In the genomic region with DNA sequence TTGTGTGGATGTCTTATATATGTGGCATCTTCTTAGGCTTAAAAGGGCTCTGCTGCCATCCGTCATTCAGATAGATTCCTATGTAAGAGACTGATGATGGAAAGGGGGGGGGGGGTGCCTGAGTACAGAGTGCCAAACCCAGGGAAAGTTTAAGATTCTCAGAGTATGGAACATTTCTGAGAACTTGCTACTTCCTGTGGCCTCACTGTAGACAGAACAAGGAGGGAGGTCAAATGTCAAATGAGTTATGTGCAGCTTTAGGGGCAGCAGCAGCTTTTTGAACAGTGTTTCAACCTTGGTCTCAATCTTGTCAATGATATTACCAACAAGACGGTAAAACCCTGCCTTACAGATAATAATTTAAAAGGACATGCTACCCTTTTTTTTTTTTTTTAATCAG, we compare ENCODE assay signal across 12 mouse cellular contexts.
"Had no signal": no experiment of that assay in that cellular context is flagged by ENCODE, and none has a peak within 500 bp of the region (broad histone marks: within the 10 kb centered on the region; RNA-seq: fewer than 3 reads in every experiment).

No protein-coding gene starts in this region.

- DNase-seq: gastrocnemius, adult 2 months; gastrocnemius, postnatal 10 days; gastrocnemius, postnatal 25 days; heart, adult 18-20 months; heart, postnatal 10 days; heart, postnatal 4 days; kidney, adult 11 months; kidney, adult 2 months; kidney, adult 9 months; kidney, postnatal 14 days; kidney, postnatal 4 days; left cerebral cortex, postnatal 4 days had no signal
